Mouse (Mus musculus): ENCODE measurements around the gene Notch4.

GRCm38 (mm10) chr17:34564003-34564421 lies at the start of gene Notch4:
- no peak for TF ChIP-seq POLR2A (IDR thresholded peaks at IDR 0.05; ENCODE audit: low read depth, low read length)
- no peak for TF ChIP-seq CTCF (IDR thresholded peaks at IDR 0.05; ENCODE audit: borderline replicate concordance, insufficient read depth, low read length)

Data from embryonic fibroblast, embryonic 13.5 days (primary cell).